Mouse (Mus musculus) midbrain, embryonic 13.5 days (tissue): ENCODE measurements around the gene Taf1b. TPM values are rescaled to one million over a fixed set of nuclear protein-coding genes. Genes with fewer than 3 reads are reported as not detected.

Source experiments
- ATAC-seq: fragments of 200-750 bp; cut with Nextera tagmentation; 2 replicates; pipeline ENCODE4 v1.8.0; 2017; ENCODE audit warnings: mild to moderate bottlenecking, moderate TSS enrichment, moderate library complexity
- H3K27ac ChIP-seq: fragments of 300-500 bp; sonication (generic); 2 replicates; pipeline ENCODE4 v1.5.1; 2015; ENCODE audit warnings: inconsistent platforms, mild to moderate bottlenecking, moderate library complexity
- H3K27me3 ChIP-seq: fragments of 300-500 bp; sonication (generic); 2 replicates; pipeline ENCODE4 v1.6.1; 2015; ENCODE audit warnings: mild to moderate bottlenecking, inconsistent platforms
- H3K36me3 ChIP-seq: fragments of 300-500 bp; sonication (generic); 2 replicates; pipeline ENCODE4 v1.6.1; 2015; ENCODE audit warnings: mild to moderate bottlenecking, inconsistent platforms
- H3K4me1 ChIP-seq: fragments of 300-500 bp; sonication (generic); replicated peaks from 2 replicates; pipeline ENCODE4 v1.6.1; 2015; ENCODE audit warnings: inconsistent platforms
- H3K4me2 ChIP-seq: fragments of 300-500 bp; sonication (generic); replicated peaks from 2 replicates; pipeline ENCODE4 v1.6.1; 2015; ENCODE audit warnings: moderate library complexity, mild to moderate bottlenecking, inconsistent platforms
- H3K4me3 ChIP-seq: fragments of 300-500 bp; sonication (generic); replicated peaks from 2 replicates; pipeline ENCODE4 v1.5.1; 2015; ENCODE audit warnings: mild to moderate bottlenecking, inconsistent platforms
- H3K9ac ChIP-seq: fragments of 300-500 bp; sonication (generic); replicated peaks from 2 replicates; pipeline ENCODE4 v1.6.1; 2015; ENCODE audit warnings: mild to moderate bottlenecking, inconsistent platforms
- H3K9me3 ChIP-seq: fragments of 300-500 bp; sonication (generic); 2 replicates; pipeline ENCODE4 v1.6.1; 2016; ENCODE audit warnings: mild to moderate bottlenecking, inconsistent platforms
- WGBS: fragments of 180-500 bp; shearing (Covaris S2); methylation state at CpG from one replicate; pipeline ENCODE4 v1.1.7; 2015; 5-methylcytosine and 5-hydroxymethylcytosine counted together
- polyA plus RNA-seq: library from polyadenylated mRNA; unstranded; fragments of >200 nt; fragmentation: Nextera tagmentation; extraction: Ambion mirVana; gene quantifications from 2 replicates; pipeline ENCODE4 v1.2.1, GENCODE M21; 2015

The Taf1b gene
- polyA plus RNA-seq, 1 experiment from 2014 or later = 35.2 TPM

- WGBS = 88% methylated on average over 7 of the region's 7 CpGs
- Histone ChIP-seq H3K36me3 (peaks cover 17% of the 10 kb centered on the region), H3K27me3 (no peaks in the 10 kb centered on the region; the same call in 1 of the 2 replicates), H3K4me2 (no peak overlapping the region), H3K27ac (no peak overlapping the region), H3K4me1 (no peaks in the 10 kb centered on the region), H3K9me3 (no peaks in the 10 kb centered on the region), H3K4me3 (no peak overlapping the region), H3K9ac (no peak overlapping the region)
- no peak for ATAC-seq
Measured at GRCm38 (mm10) chr12:24563395-24563960, 65.3 kb downstream of the Taf1b start.

- H3K4me3 ChIP-seq = no peak overlapping the region
- H3K36me3 ChIP-seq = peaks cover 4% of the 10 kb centered on the region; the same call in 1 of the 2 replicates
- 77% methylated on average over 6 of the region's 6 CpGs for WGBS
- peaks cover 5% of the 10 kb centered on the region for H3K27me3 ChIP-seq
- no peak overlapping the region for H3K9ac ChIP-seq
- H3K4me1 ChIP-seq = no peaks in the 10 kb centered on the region
- no peak overlapping the region for H3K4me2 ChIP-seq
- no peaks in the 10 kb centered on the region for H3K9me3 ChIP-seq
- no peak overlapping the region for H3K27ac ChIP-seq
- no peak for ATAC-seq
Measured at GRCm38 (mm10) chr12:24565311-24565710, 67.2 kb downstream of the Taf1b start.

- H3K4me2 ChIP-seq = no peak overlapping the region
- peaks cover 21% of the 10 kb centered on the region for H3K27me3 ChIP-seq
- no peak overlapping the region for H3K4me3 ChIP-seq
- no peak for ATAC-seq
- no peaks in the 10 kb centered on the region for H3K36me3 ChIP-seq
- H3K4me1 ChIP-seq = peaks cover 7% of the 10 kb centered on the region
- no peak overlapping the region for H3K9ac ChIP-seq
- WGBS = 81% methylated on average over 3 of the region's 3 CpGs
- H3K27ac ChIP-seq = no peak overlapping the region
- no peaks in the 10 kb centered on the region for H3K9me3 ChIP-seq
Measured at GRCm38 (mm10) chr12:24567606-24568005, 69.4 kb downstream of the Taf1b start.

GRCm38 (mm10) chr12:24571523-24572392 lies 73.6 kb downstream of the Taf1b start, which contains the start of gene Grhl1:
Gene Grhl1, plus strand, starts transcription at chr12:24572283.
- H3K4me1 ChIP-seq = peaks cover 10% of the 10 kb centered on the region
- peaks cover 45% of the 10 kb centered on the region for H3K27me3 ChIP-seq
- WGBS = 2% methylated on average over 63 of the region's 64 CpGs
- H3K36me3 ChIP-seq = no peaks in the 10 kb centered on the region
- no peaks in the 10 kb centered on the region for H3K9me3 ChIP-seq
- H3K9ac ChIP-seq = peak within 1 kb of the TSS; percentile 66
- peak; percentile 99 for ATAC-seq
- peak within 1 kb of the TSS; percentile 68 for H3K4me2 ChIP-seq
- H3K27ac ChIP-seq = no peak within 1 kb of the TSS
- peak within 1 kb of the TSS; percentile 66 for H3K4me3 ChIP-seq

- 4% methylated on average over 41 of the region's 48 CpGs for WGBS
- peak overlapping the region; percentile 68 for H3K4me2 ChIP-seq
- H3K27me3 ChIP-seq = peaks cover 45% of the 10 kb centered on the region
- peak; percentile 70 for ATAC-seq
- H3K9ac ChIP-seq = peak overlapping the region; percentile 65
- no peak overlapping the region for H3K27ac ChIP-seq
- peak overlapping the region; percentile 66 for H3K4me3 ChIP-seq
- no peaks in the 10 kb centered on the region for H3K36me3 ChIP-seq
- H3K4me1 ChIP-seq = peaks cover 10% of the 10 kb centered on the region
- no peaks in the 10 kb centered on the region for H3K9me3 ChIP-seq
Measured at GRCm38 (mm10) chr12:24572421-24573274, 74.5 kb downstream of the Taf1b start.

- Histone ChIP-seq H3K4me1 (peaks cover 10% of the 10 kb centered on the region), H3K9ac (no peak overlapping the region), H3K27ac (no peak overlapping the region), H3K4me2 (0 out of 2 replicates have a peak overlapping the region, but pooled peaks have one; percentile 68), H3K9me3 (no peaks in the 10 kb centered on the region), H3K36me3 (no peaks in the 10 kb centered on the region), H3K27me3 (peaks cover 45% of the 10 kb centered on the region), H3K4me3 (no peak overlapping the region)
- WGBS = 59% methylated on average over 3 of the region's 3 CpGs
- no peak for ATAC-seq
Measured at GRCm38 (mm10) chr12:24573275-24573580, 75.1 kb downstream of the Taf1b start.

- Histone ChIP-seq H3K4me1 (peaks cover 10% of the 10 kb centered on the region), H3K4me2 (no peak overlapping the region), H3K9me3 (no peaks in the 10 kb centered on the region), H3K27ac (no peak overlapping the region), H3K4me3 (no peak overlapping the region), H3K36me3 (no peaks in the 10 kb centered on the region), H3K9ac (no peak overlapping the region), H3K27me3 (peaks cover 44% of the 10 kb centered on the region)
- 50% methylated on average over 7 of the region's 7 CpGs for WGBS
- no peak for ATAC-seq
Measured at GRCm38 (mm10) chr12:24574870-24575269, 76.7 kb downstream of the Taf1b start.

- no peak overlapping the region for H3K9ac ChIP-seq
- 88% methylated on average over 1 of the region's 1 CpGs for WGBS
- H3K4me2 ChIP-seq = no peak overlapping the region
- H3K9me3 ChIP-seq = no peaks in the 10 kb centered on the region
- 0 out of 2 replicates have a peak, but pooled peaks cover 4% of the 10 kb centered on the region for H3K4me1 ChIP-seq
- H3K36me3 ChIP-seq = no peaks in the 10 kb centered on the region
- no peak overlapping the region for H3K27ac ChIP-seq
- ATAC-seq = no peak
- H3K27me3 ChIP-seq = no peaks in the 10 kb centered on the region
- no peak overlapping the region for H3K4me3 ChIP-seq
Measured at GRCm38 (mm10) chr12:24580452-24580851, 82.3 kb downstream of the Taf1b start.

GRCm38 (mm10) chr12:24580996-24581683 lies 83.0 kb downstream of the Taf1b start:
- Histone ChIP-seq H3K9ac (no peak overlapping the region), H3K4me1 (0 out of 2 replicates have a peak, but pooled peaks cover 4% of the 10 kb centered on the region), H3K4me2 (no peak overlapping the region), H3K27ac (no peak overlapping the region), H3K36me3 (no peaks in the 10 kb centered on the region), H3K9me3 (no peaks in the 10 kb centered on the region), H3K27me3 (no peaks in the 10 kb centered on the region), H3K4me3 (no peak overlapping the region)
- ATAC-seq = peak; percentile 30; the same call in 1 of the 2 replicates
- 67% methylated on average over 14 of the region's 14 CpGs for WGBS

GRCm38 (mm10) chr12:24583653-24584052 lies 85.5 kb downstream of the Taf1b start:
- no peaks in the 10 kb centered on the region for H3K9me3 ChIP-seq
- 81% methylated on average over 3 of the region's 3 CpGs for WGBS
- no peak overlapping the region for H3K27ac ChIP-seq
- H3K27me3 ChIP-seq = no peaks in the 10 kb centered on the region
- H3K4me3 ChIP-seq = no peak overlapping the region
- no peak overlapping the region for H3K4me2 ChIP-seq
- no peak for ATAC-seq
- H3K4me1 ChIP-seq = 0 out of 2 replicates have a peak, but pooled peaks cover 4% of the 10 kb centered on the region
- no peak overlapping the region for H3K9ac ChIP-seq
- no peaks in the 10 kb centered on the region for H3K36me3 ChIP-seq

- no peaks in the 10 kb centered on the region for H3K9me3 ChIP-seq
- no peaks in the 10 kb centered on the region for H3K36me3 ChIP-seq
- H3K4me1 ChIP-seq = 0 out of 2 replicates have a peak, but pooled peaks cover 4% of the 10 kb centered on the region
- no peak overlapping the region for H3K9ac ChIP-seq
- no peak overlapping the region for H3K27ac ChIP-seq
- ATAC-seq = no peak
- H3K4me3 ChIP-seq = no peak overlapping the region
- H3K4me2 ChIP-seq = no peak overlapping the region
- WGBS = 90% methylated on average over 8 of the region's 8 CpGs
- no peaks in the 10 kb centered on the region for H3K27me3 ChIP-seq
Measured at GRCm38 (mm10) chr12:24584835-24585234, 86.7 kb downstream of the Taf1b start.
